Mouse (Mus musculus) MEL (cell line): ENCODE data around the gene Wnt6. TPM values are rescaled to one million over a fixed set of nuclear protein-coding genes. Genes with fewer than 3 reads are reported as not detected.

Experiments
- DNase-seq: peaks from one replicate; pipeline ENCODE4 v3.0.0; 2011; ENCODE audit warnings: low read depth, low spot score
- H3K27ac ChIP-seq: 2 replicates; pipeline ENCODE4 v1.5.1; 2012; ENCODE audit warnings: low read depth, mild to moderate bottlenecking, control low read depth, low read length, moderate library complexity; ENCODE audit not compliant: control insufficient read depth
- H3K27me3 ChIP-seq, 2 experiments: fragments of 150-350 bp in 1 of 2; sonication (generic) in 1 of 2; 2 replicates each; pipeline ENCODE4 v1.6.1; 2012; ENCODE audit warnings: low read length in 2 of 2, mild to moderate bottlenecking in 2 of 2, improper control_type of control experiment in 1 of 2, moderate library complexity in 1 of 2; ENCODE audit not compliant: insufficient read depth in 2 of 2, control insufficient read depth in 1 of 2
- H3K36me3 ChIP-seq, 2 experiments: 2 replicates each; pipeline ENCODE4 v1.6.1; 2012 to 2014; ENCODE audit warnings: low read length in 2 of 2, improper control_type of control experiment in 1 of 2, inconsistent platforms in 1 of 2, mild to moderate bottlenecking in 1 of 2; ENCODE audit not compliant: insufficient read depth in 2 of 2, control insufficient read depth in 1 of 2
- H3K4me1 ChIP-seq, 2 experiments: fragments of 150-350 bp in 1 of 2; sonication (generic) in 1 of 2; 2 replicates each; pipeline ENCODE4 v1.6.1; 2012; ENCODE audit warnings: low read length in 2 of 2, improper control_type of control experiment in 1 of 2, mild to moderate bottlenecking in 1 of 2; ENCODE audit not compliant: insufficient read depth in 2 of 2, control insufficient read depth in 1 of 2
- H3K4me3 ChIP-seq, 2 experiments: fragments of 150-350 bp in 1 of 2; sonication (generic) in 1 of 2; 2 replicates each; pipeline ENCODE4 v1.5.1; 2012; ENCODE audit warnings: low read depth in 2 of 2, low read length in 2 of 2, mild to moderate bottlenecking in 2 of 2, moderate library complexity in 2 of 2, control low read depth in 1 of 2, improper control_type of control experiment in 1 of 2; ENCODE audit not compliant: control insufficient read depth in 1 of 2, insufficient read depth in 1 of 2
- H3K79me2 ChIP-seq: 2 replicates; pipeline ENCODE4 v1.6.1; 2012; ENCODE audit warnings: mild to moderate bottlenecking, low read length, moderate library complexity; ENCODE audit not compliant: control insufficient read depth, poor library complexity, insufficient read depth
- H3K9ac ChIP-seq: 2 replicates; pipeline ENCODE4 v1.6.1; 2012; ENCODE audit warnings: low read depth, mild to moderate bottlenecking, control low read depth, low read length, moderate library complexity; ENCODE audit not compliant: control insufficient read depth, poor library complexity, severe bottlenecking
- H3K9me3 ChIP-seq: fragments of 150-350 bp; sonication (generic); replicated peaks from 2 replicates; pipeline ENCODE4 v1.6.1; 2012; ENCODE audit warnings: mild to moderate bottlenecking, low read length, improper control_type of control experiment, moderate library complexity; ENCODE audit not compliant: insufficient read depth
- BHLHE40 ChIP-seq: IDR thresholded peaks from 2 replicates; pipeline ENCODE4 v1.6.1; 2012; ENCODE audit warnings: low read depth, mild to moderate bottlenecking, inconsistent platforms, low read length, improper control_type of control experiment, borderline replicate concordance
- EP300 ChIP-seq, 2 experiments: IDR thresholded peaks; 2 replicates each; pipeline ENCODE4 v1.6.1; 2011; ENCODE audit warnings: improper control_type of control experiment in 2 of 2, low read length in 2 of 2, low read depth in 1 of 2, mild to moderate bottlenecking in 1 of 2
- GABPA ChIP-seq: IDR thresholded peaks from 2 replicates; pipeline ENCODE4 v1.6.1; 2012; ENCODE audit warnings: low read depth, mild to moderate bottlenecking, inconsistent platforms, low read length, improper control_type of control experiment, moderate library complexity
- GATA1 ChIP-seq: IDR thresholded peaks from 2 replicates; pipeline ENCODE4 v1.6.1; 2011; ENCODE audit warnings: low read depth, low read length, improper control_type of control experiment
- HCFC1 ChIP-seq: IDR thresholded peaks from 2 replicates; pipeline ENCODE4 v1.6.1; 2012; ENCODE audit warnings: low read depth, mild to moderate bottlenecking, inconsistent platforms, low read length, improper control_type of control experiment, moderate library complexity
- KAT2A ChIP-seq: conservative IDR thresholded peaks from 2 replicates; pipeline ENCODE4 v1.6.1; 2012; ENCODE audit warnings: low read depth, low read length, improper control_type of control experiment, inconsistent platforms
- MAX ChIP-seq: IDR thresholded peaks from 2 replicates; pipeline ENCODE4 v1.6.1; 2011; ENCODE audit warnings: low read length, improper control_type of control experiment
- MEF2A ChIP-seq: IDR thresholded peaks from 2 replicates; pipeline ENCODE4 v1.6.1; 2014; ENCODE audit warnings: low read depth, mild to moderate bottlenecking, inconsistent platforms, low read length, improper control_type of control experiment; ENCODE audit not compliant: poor library complexity, insufficient replicate concordance, severe bottlenecking; ENCODE audit errors: extremely low read depth
- NRF1 ChIP-seq: IDR thresholded peaks from 2 replicates; pipeline ENCODE4 v1.6.1; 2014; ENCODE audit warnings: low read depth, mild to moderate bottlenecking, inconsistent platforms, low read length, improper control_type of control experiment, moderate library complexity; ENCODE audit not compliant: poor library complexity, insufficient read depth, severe bottlenecking
- RAD21 ChIP-seq: IDR thresholded peaks from 2 replicates; pipeline ENCODE4 v1.6.1; 2011; ENCODE audit warnings: mild to moderate bottlenecking, low read depth, low read length, improper control_type of control experiment
- TAL1 ChIP-seq: IDR thresholded peaks from 2 replicates; pipeline ENCODE4 v1.6.1; 2012; ENCODE audit warnings: mild to moderate bottlenecking, inconsistent platforms, low read length, moderate library complexity, mixed read lengths
- USF2 ChIP-seq, 2 experiments: IDR thresholded peaks; 2 replicates each; pipeline ENCODE4 v1.6.1; 2011 to 2012; ENCODE audit warnings: improper control_type of control experiment in 2 of 2, low read length in 2 of 2, borderline replicate concordance in 1 of 2, inconsistent platforms in 1 of 2, low read depth in 1 of 2, mild to moderate bottlenecking in 1 of 2; ENCODE audit not compliant: insufficient read depth in 1 of 2
- polyA plus RNA-seq, 2 experiments: library from polyadenylated mRNA; stranded (reverse) in 1 of 2; unstranded in 1 of 2; fragments of >175 nt in 1 of 2; fragments of >200 nt in 1 of 2; gene quantifications; 2 replicates each; pipeline versions ENCODE4 v1.2.1 to v1.2.4; 2012; ENCODE audit warnings: low replicate concordance in 2 of 2, low read depth in 1 of 2; ENCODE audit not compliant: insufficient read length in 2 of 2, insufficient read depth in 1 of 2, missing spikeins in 1 of 2
- total RNA-seq: library from RNA; depleted of rRNA; stranded (reverse); fragments of 300-350 nt; gene quantifications from 2 replicates; pipeline ENCODE4 v1.2.3, GENCODE M21; 2012

The Wnt6 gene
- total and polyA plus RNA-seq, 3 experiments: not detected

- Histone ChIP-seq H3K4me1 (no peaks in the 10 kb centered on the region), H3K4me3 (no peak overlapping the region), H3K79me2 (no peaks in the 10 kb centered on the region), H3K36me3 (no peaks in the 10 kb centered on the region), H3K9ac (no peak overlapping the region), H3K27me3 (no peaks in the 10 kb centered on the region), H3K27ac (no peak overlapping the region), H3K9me3 (no peaks in the 10 kb centered on the region)
- DNase-seq: no peak
- TF ChIP-seq NRF1 (no peak), RAD21 (no peak), TAL1 (no peak), EP300 (IDR thresholded peaks at IDR 0.05; ENCODE audit: low read depth in 1 of 2, low read length in 2 of 2) (no peak)
Measured at GRCm38 (mm10) chr1:74790095-74790494, 18.4 kb downstream of the Wnt6 start.

- no peak for DNase-seq
- Histone ChIP-seq H3K9me3 (no peaks in the 10 kb centered on the region), H3K27ac (no peak within 1 kb of the TSS), H3K4me1 (no peaks in the 10 kb centered on the region), H3K79me2 (no peaks in the 10 kb centered on the region), H3K9ac (no peak within 1 kb of the TSS), H3K27me3 (no peaks in the 10 kb centered on the region), H3K4me3 (no peak within 1 kb of the TSS), H3K36me3 (no peaks in the 10 kb centered on the region)
- TF ChIP-seq KAT2A (no peak), BHLHE40 (no peak), RAD21 (no peak), MAX (no peak), HCFC1 (no peak), GABPA (no peak), EP300 (IDR thresholded peaks at IDR 0.05; ENCODE audit: low read depth in 1 of 2, low read length in 2 of 2) (no peak), USF2 (IDR thresholded peaks at IDR 0.05; ENCODE audit: borderline replicate concordance in 1 of 2, insufficient read depth in 1 of 2, low read depth in 1 of 2, low read length in 2 of 2) (no peak), MEF2A (no peak), GATA1 (no peak)
Measured at GRCm38 (mm10) chr1:74791249-74791648, 19.6 kb downstream of the Wnt6 start, which contains the start of gene Wnt10a. TSS of gene Wnt10a (plus strand) at chr1:74791516.
